Mouse (Mus musculus) megakaryocyte, adult 5-6 weeks (primary cell): ENCODE measurements at regions not wholly inside any gene's neighbourhood (a gene's known extent, or its start where the extent isn't known, plus 50 kb on each side); places are given as distances from the start of the nearest gene placed in this dataset.

Experiments used
- ATAC-seq: 2 replicates; pipeline ENCODE4 v1.8.0; 2016; ENCODE audit warnings: mild to moderate bottlenecking, inconsistent platforms; ENCODE audit not compliant: poor library complexity, severe bottlenecking

GRCm38 (mm10) chr11:19346276-19346826, 327.6 kb upstream of the Meis1 start:
- ATAC-seq, result no peak

- no peak for ATAC-seq
Observed at GRCm38 (mm10) chr11:19350331-19351242, 331.8 kb upstream of the Meis1 start.

GRCm38 (mm10) chr11:19351243-19351787, 332.5 kb upstream of the Meis1 start:
- ATAC-seq, result no peak

GRCm38 (mm10) chr11:19353706-19354105, 334.9 kb upstream of the Meis1 start:
- no peak for ATAC-seq

GRCm38 (mm10) chr11:19355179-19355578, 336.4 kb upstream of the Meis1 start:
- ATAC-seq, result no peak

- no peak for ATAC-seq
Observed at GRCm38 (mm10) chr11:19356151-19356550, 337.4 kb upstream of the Meis1 start.

- no peak; the same call in 1 of the 2 replicates for ATAC-seq
Observed at GRCm38 (mm10) chr11:19369152-19369551, 350.4 kb upstream of the Meis1 start.

- ATAC-seq, result peak; percentile 44
Observed at GRCm38 (mm10) chr11:19373476-19373875, 354.7 kb upstream of the Meis1 start.

- peak; percentile 69 for ATAC-seq
Observed at GRCm38 (mm10) chr11:19380935-19381334, 362.1 kb upstream of the Meis1 start.

- no peak for ATAC-seq
Observed at GRCm38 (mm10) chr11:19389136-19389535, 370.4 kb upstream of the Meis1 start.

- no peak for ATAC-seq
Observed at GRCm38 (mm10) chr11:19392190-19392589, 373.4 kb upstream of the Meis1 start.

GRCm38 (mm10) chr11:19394372-19394771, 375.6 kb upstream of the Meis1 start:
- ATAC-seq, result no peak

- ATAC-seq, result no peak
Observed at GRCm38 (mm10) chr11:19400396-19400795, 381.6 kb upstream of the Meis1 start.

GRCm38 (mm10) chr11:19420143-19420542, 401.4 kb upstream of the Meis1 start:
- ATAC-seq, result no peak

- ATAC-seq, result peak; percentile 40; the same call in 1 of the 2 replicates
Observed at GRCm38 (mm10) chr11:19423268-19423667, 404.5 kb upstream of the Meis1 start.

GRCm38 (mm10) chr11:19423841-19424815, 405.3 kb upstream of the Meis1 start:
- ATAC-seq, result no peak

GRCm38 (mm10) chr11:19427559-19427958, 408.8 kb upstream of the Meis1 start:
- ATAC-seq, result no peak

- no peak for ATAC-seq
Observed at GRCm38 (mm10) chr11:19433680-19434619, 415.2 kb upstream of the Meis1 start.

- ATAC-seq, result no peak
Observed at GRCm38 (mm10) chr11:19438385-19438784, 419.6 kb upstream of the Meis1 start.

- ATAC-seq, result no peak
Observed at GRCm38 (mm10) chr11:19441936-19442335, 423.2 kb upstream of the Meis1 start.
